In genomic region chr12:102610927-102611326, GRCm38 (mm10) we compare ENCODE assay signal across 12 mouse cellular contexts.
"Had no signal": no experiment of that assay in that cellular context is flagged by ENCODE, and none has a peak within 500 bp of the region (broad histone marks: within the 10 kb centered on the region; RNA-seq: fewer than 3 reads in every experiment).

No protein-coding gene starts in this region.

- DNase-seq: left cerebral cortex, postnatal 4 days; liver; liver, embryonic 13.5 days; liver, postnatal 0 days; lung, adult 18-20 months; lung, adult 2 months; lung, embryonic 14.5 days; lung, postnatal 10 days; lung, postnatal 14 days; lung, postnatal 36 days; lung, postnatal 4 days; midbrain, embryonic 14.5 days had no signal
